Mouse (Mus musculus): ENCODE data around the gene Cks1b. TPM values are rescaled to one million over a fixed set of nuclear protein-coding genes. Genes with fewer than 3 reads are reported as not detected.
A peak's percentile ranks its signal among the peaks of the same experiment; 100 is the strongest.

Gene Cks1b
- polyA plus RNA-seq, 1 experiment, result 7.3 TPM

DNA sequence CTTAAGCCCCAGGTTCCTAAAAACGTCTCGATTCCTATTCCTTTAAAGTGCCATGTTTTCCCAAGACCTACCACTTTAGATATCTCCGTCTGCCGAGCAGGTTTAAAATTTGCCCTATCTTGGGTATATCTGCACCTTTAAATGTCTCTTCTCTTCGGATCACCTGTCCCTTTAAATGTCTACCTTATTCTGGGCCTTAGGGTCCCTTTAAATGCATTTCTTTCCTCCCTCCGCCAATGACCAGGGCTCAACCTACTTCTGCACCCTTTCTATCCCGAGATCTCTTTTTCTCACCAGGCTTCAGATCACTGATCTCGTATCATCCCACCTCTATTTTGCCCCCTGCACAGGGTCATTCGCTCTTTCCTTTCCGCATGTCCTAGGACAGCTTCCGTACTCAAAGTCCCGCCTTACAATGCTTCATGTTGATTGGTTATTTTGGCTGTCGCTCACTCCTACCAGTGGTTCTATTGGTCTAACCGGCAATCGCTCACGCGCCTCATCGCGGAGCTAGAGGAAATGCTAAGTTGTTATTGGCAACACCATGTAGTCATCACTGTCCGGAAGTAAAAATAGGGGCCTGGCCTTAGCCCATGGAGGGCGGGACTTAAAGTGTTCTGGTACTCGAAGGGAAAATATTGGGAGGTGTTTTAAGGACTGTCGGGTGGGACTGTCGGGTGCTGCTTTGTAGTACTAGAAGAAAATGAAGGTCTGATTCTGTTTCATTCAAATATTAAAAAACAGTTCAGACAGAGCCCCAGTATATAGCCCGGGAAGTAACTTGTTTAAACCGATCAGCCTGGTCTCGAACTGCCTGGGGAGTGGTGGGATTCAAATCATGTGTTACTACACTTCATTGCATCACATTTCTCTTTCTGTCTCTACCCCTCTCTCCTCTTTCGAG lies 6.4 kb downstream of the Cks1b start, which contains the start of gene Flad1:
Gene Flad1 (minus strand): TSS at position 381 of the 904 bp plus-strand sequence.
- H3K27me3 ChIP-seq (replicated peaks; ENCODE audit: control insufficient read depth, insufficient read depth, low read length), result no peaks in the 10 kb centered on the region
- H3K4me3 ChIP-seq (ENCODE audit: insufficient read depth, low read depth, low read length), result peak within 1 kb of the TSS; percentile 65
- TF ChIP-seq POLR2A (IDR thresholded peaks at IDR 0.05; ENCODE audit: low read depth, low read length) (no peak), CTCF (conservative IDR thresholded peaks at IDR 0.05; ENCODE audit: insufficient read depth, insufficient read length, low read depth, low read length) (no peak)
- H3K36me3 ChIP-seq (ENCODE audit: control insufficient read depth, insufficient read depth, low read length), result peaks cover 2% of the 10 kb centered on the region; the same call in 1 of the 2 replicates
- H3K27ac ChIP-seq (ENCODE audit: insufficient read depth, low read depth, low read length), result peak within 1 kb of the TSS; percentile 72
- peak; percentile 100 for DNase-seq
- WGBS, result 4% methylated on average over 28 of the region's 28 CpGs
- H3K4me1 ChIP-seq (ENCODE audit: control insufficient read depth, insufficient read depth, low read length), result peaks cover 6% of the 10 kb centered on the region; the same call in 1 of the 2 replicates

- TF ChIP-seq CTCF (conservative IDR thresholded peaks at IDR 0.05; ENCODE audit: insufficient read depth, insufficient read length, low read depth, low read length), result no peak
- TF ChIP-seq POLR2A (IDR thresholded peaks at IDR 0.05; ENCODE audit: low read depth, low read length), result no peak
- 62% methylated on average over 10 of the region's 10 CpGs for WGBS
Measured at GRCm38 (mm10) chr3:89410864-89411263, 7.3 kb downstream of the Cks1b start.

GRCm38 (mm10) chr3:89409701-89410100 lies 8.5 kb downstream of the Cks1b start:
- no peak overlapping the region for H3K27ac ChIP-seq (ENCODE audit: insufficient read depth, low read depth, low read length)

More at GRCm38 (mm10) chr3:89410864-89411263, 7.3 kb downstream of the Cks1b start:
- Histone ChIP-seq H3K4me1 (ENCODE audit: control insufficient read depth, insufficient read depth, low read length) (peaks cover 6% of the 10 kb centered on the region; the same call in 1 of the 2 replicates), H3K4me3 (ENCODE audit: insufficient read depth, low read depth, low read length) (peak overlapping the region; percentile 65), H3K27me3 (replicated peaks; ENCODE audit: control insufficient read depth, insufficient read depth, low read length) (no peaks in the 10 kb centered on the region), H3K27ac (ENCODE audit: insufficient read depth, low read depth, low read length) (peak overlapping the region; percentile 72; the same call in 1 of the 2 replicates), H3K36me3 (ENCODE audit: control insufficient read depth, insufficient read depth, low read length) (peaks cover 2% of the 10 kb centered on the region; the same call in 1 of the 2 replicates)
- DNase-seq, result no peak

GRCm38 (mm10) chr3:89408448-89408847 lies 9.7 kb downstream of the Cks1b start:
- no peak for DNase-seq
- no peak overlapping the region for H3K27ac ChIP-seq (ENCODE audit: insufficient read depth, low read depth, low read length)
- 76% methylated on average over 16 of the region's 16 CpGs for WGBS
- H3K27me3 ChIP-seq (replicated peaks; ENCODE audit: control insufficient read depth, insufficient read depth, low read length), result no peaks in the 10 kb centered on the region
- peaks cover 2% of the 10 kb centered on the region; the same call in 1 of the 2 replicates for H3K36me3 ChIP-seq (ENCODE audit: control insufficient read depth, insufficient read depth, low read length)
- TF ChIP-seq CTCF (conservative IDR thresholded peaks at IDR 0.05; ENCODE audit: insufficient read depth, insufficient read length, low read depth, low read length) (no peak), POLR2A (IDR thresholded peaks at IDR 0.05; ENCODE audit: low read depth, low read length) (no peak)
- H3K4me3 ChIP-seq (ENCODE audit: insufficient read depth, low read depth, low read length), result no peak overlapping the region
- H3K4me1 ChIP-seq (ENCODE audit: control insufficient read depth, insufficient read depth, low read length), result peaks cover 6% of the 10 kb centered on the region; the same call in 1 of the 2 replicates

More at GRCm38 (mm10) chr3:89409701-89410100, 8.5 kb downstream of the Cks1b start:
- Histone ChIP-seq H3K36me3 (ENCODE audit: control insufficient read depth, insufficient read depth, low read length) (peaks cover 2% of the 10 kb centered on the region; the same call in 1 of the 2 replicates), H3K27me3 (replicated peaks; ENCODE audit: control insufficient read depth, insufficient read depth, low read length) (no peaks in the 10 kb centered on the region), H3K4me1 (ENCODE audit: control insufficient read depth, insufficient read depth, low read length) (peaks cover 6% of the 10 kb centered on the region; the same call in 1 of the 2 replicates), H3K4me3 (ENCODE audit: insufficient read depth, low read depth, low read length) (no peak overlapping the region)
- no peak for TF ChIP-seq POLR2A (IDR thresholded peaks at IDR 0.05; ENCODE audit: low read depth, low read length)
- no peak for TF ChIP-seq CTCF (conservative IDR thresholded peaks at IDR 0.05; ENCODE audit: insufficient read depth, insufficient read length, low read depth, low read length)
- WGBS, result 65% methylated on average over 3 of the region's 3 CpGs
- DNase-seq, result no peak

- TF ChIP-seq POLR2A (IDR thresholded peaks at IDR 0.05; ENCODE audit: low read depth, low read length), result no peak
- no peak for TF ChIP-seq CTCF (conservative IDR thresholded peaks at IDR 0.05; ENCODE audit: insufficient read depth, insufficient read length, low read depth, low read length)
- Histone ChIP-seq H3K4me1 (ENCODE audit: control insufficient read depth, insufficient read depth, low read length) (peaks cover 6% of the 10 kb centered on the region; the same call in 1 of the 2 replicates), H3K4me3 (ENCODE audit: insufficient read depth, low read depth, low read length) (no peak overlapping the region), H3K27me3 (replicated peaks; ENCODE audit: control insufficient read depth, insufficient read depth, low read length) (no peaks in the 10 kb centered on the region), H3K27ac (ENCODE audit: insufficient read depth, low read depth, low read length) (no peak overlapping the region), H3K36me3 (ENCODE audit: control insufficient read depth, insufficient read depth, low read length) (peaks cover 2% of the 10 kb centered on the region; the same call in 1 of the 2 replicates)
- WGBS, result 89% methylated on average over 6 of the region's 6 CpGs
- no peak for DNase-seq
Measured at GRCm38 (mm10) chr3:89406887-89407286, 11.3 kb downstream of the Cks1b start.

DNA sequence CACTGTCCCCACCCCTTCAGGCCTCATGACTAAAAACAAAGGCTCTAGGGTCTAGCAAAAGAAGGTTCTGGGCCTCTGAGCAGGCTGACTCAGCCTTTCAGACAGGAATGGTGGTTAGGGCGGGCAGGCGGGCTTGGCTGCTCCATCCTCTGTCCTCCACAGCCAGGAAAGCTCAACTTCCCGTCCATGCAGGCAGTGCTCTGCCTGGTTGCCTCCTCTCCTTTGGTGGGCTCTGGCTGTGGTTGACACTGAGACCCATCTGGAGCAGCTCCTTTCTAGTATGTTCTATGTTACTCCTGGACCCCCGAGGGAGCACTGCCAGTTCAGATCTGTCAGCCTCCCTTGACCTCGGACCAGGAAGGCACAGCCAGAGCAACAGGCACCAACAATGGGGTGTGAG lies 15.5 kb downstream of the Cks1b start, which contains the start of gene Lenep:
Gene Lenep (minus strand): TSS at position 101 of the 400 bp plus-strand sequence.
- H3K4me3 ChIP-seq (ENCODE audit: insufficient read depth, low read depth, low read length), result no peak within 1 kb of the TSS
- H3K4me1 ChIP-seq (ENCODE audit: control insufficient read depth, insufficient read depth, low read length), result no peaks in the 10 kb centered on the region
- WGBS, result 76% methylated on average over 5 of the region's 5 CpGs
- TF ChIP-seq CTCF (conservative IDR thresholded peaks at IDR 0.05; ENCODE audit: insufficient read depth, insufficient read length, low read depth, low read length) (no peak), POLR2A (IDR thresholded peaks at IDR 0.05; ENCODE audit: low read depth, low read length) (no peak)
- no peak within 1 kb of the TSS for H3K27ac ChIP-seq (ENCODE audit: insufficient read depth, low read depth, low read length)
- H3K27me3 ChIP-seq (replicated peaks; ENCODE audit: control insufficient read depth, insufficient read depth, low read length), result no peaks in the 10 kb centered on the region
- H3K36me3 ChIP-seq (ENCODE audit: control insufficient read depth, insufficient read depth, low read length), result no peaks in the 10 kb centered on the region
- no peak for DNase-seq

DNA sequence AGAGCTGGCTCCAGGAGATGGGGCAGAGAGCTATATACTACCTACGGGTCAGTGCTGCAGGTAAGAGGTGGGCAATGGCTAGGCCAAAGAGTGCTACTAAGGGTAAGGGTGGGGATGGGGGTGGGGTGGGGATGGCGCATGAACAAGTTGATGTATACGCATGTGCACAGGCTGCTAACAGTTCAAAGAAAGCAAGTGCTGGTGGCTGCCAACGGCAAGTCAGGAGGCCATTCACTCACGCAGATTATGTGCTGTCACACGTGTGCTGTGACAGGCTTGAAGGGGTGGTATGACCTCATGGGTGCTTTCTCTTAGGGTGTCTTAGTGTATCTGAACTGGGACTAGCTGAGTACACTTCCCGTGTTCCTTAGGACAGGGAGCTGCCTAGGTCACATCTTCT lies 16.9 kb downstream of the Cks1b start:
- TF ChIP-seq POLR2A (IDR thresholded peaks at IDR 0.05; ENCODE audit: low read depth, low read length), result no peak
- no peak for TF ChIP-seq CTCF (conservative IDR thresholded peaks at IDR 0.05; ENCODE audit: insufficient read depth, insufficient read length, low read depth, low read length)
- DNase-seq, result no peak
- Histone ChIP-seq H3K27ac (ENCODE audit: insufficient read depth, low read depth, low read length) (no peak overlapping the region), H3K4me3 (ENCODE audit: insufficient read depth, low read depth, low read length) (no peak overlapping the region), H3K27me3 (replicated peaks; ENCODE audit: control insufficient read depth, insufficient read depth, low read length) (no peaks in the 10 kb centered on the region), H3K4me1 (ENCODE audit: control insufficient read depth, insufficient read depth, low read length) (peaks cover 6% of the 10 kb centered on the region; the same call in 1 of the 2 replicates), H3K36me3 (ENCODE audit: control insufficient read depth, insufficient read depth, low read length) (no peaks in the 10 kb centered on the region)
- 88% methylated on average over 7 of the region's 7 CpGs for WGBS

Data from kidney, adult 2 months (tissue).